Mouse (Mus musculus): Measurements from ENCODE around the gene Sycp2l.

DNA sequence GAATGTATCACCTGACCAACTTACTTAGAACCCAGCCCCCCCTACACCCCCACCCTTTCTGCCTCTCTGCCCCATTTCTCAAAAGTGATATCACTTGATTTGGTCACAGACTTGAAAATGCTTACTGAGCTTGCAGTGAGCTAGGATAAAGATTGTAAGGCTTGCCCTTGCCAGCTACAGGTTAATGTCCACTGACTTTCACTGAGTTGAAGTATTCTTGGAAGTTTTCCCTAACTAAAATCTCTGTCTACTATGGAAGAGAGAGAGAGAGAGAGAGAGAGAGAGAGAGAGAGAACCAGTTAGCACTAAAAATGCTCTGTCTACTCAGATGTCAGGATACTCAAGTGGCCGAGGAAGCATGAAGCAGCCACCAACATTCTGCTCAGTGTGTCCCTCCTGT lies 104.9 kb downstream of the Sycp2l start:
- TF ChIP-seq MAFK (IDR thresholded peaks at IDR 0.05; ENCODE audit: insufficient read depth, low read depth, low read length) (no peak), ZC3H11A (IDR thresholded peaks at IDR 0.05; ENCODE audit: borderline replicate concordance, low read depth, low read length) (no peak), ZNF384 (IDR thresholded peaks at IDR 0.05; ENCODE audit: low read depth, low read length) (no peak), CHD2 (IDR thresholded peaks at IDR 0.05; ENCODE audit: low read depth, low read length) (no peak)

Data from ES-E14 (cell line).